Mouse (Mus musculus) erythroblast, embryonic 14.5 days (primary cell): Measurements from ENCODE around the gene Hnrnph3. TPM values are rescaled to one million over a fixed set of nuclear protein-coding genes. Genes with fewer than 3 reads are reported as not detected.

Source experiments
- H3K27me3 ChIP-seq: 2 replicates; pipeline ENCODE4 v1.6.1; 2012; ENCODE audit warnings: inconsistent platforms; ENCODE audit not compliant: control insufficient read depth
- H3K36me3 ChIP-seq: 2 replicates; pipeline ENCODE4 v1.6.1; 2012; ENCODE audit warnings: mild to moderate bottlenecking, inconsistent platforms; ENCODE audit not compliant: control insufficient read depth
- H3K4me1 ChIP-seq: 2 replicates; pipeline ENCODE4 v1.6.1; 2012; ENCODE audit warnings: inconsistent platforms; ENCODE audit not compliant: control insufficient read depth
- H3K4me3 ChIP-seq: replicated peaks from 2 replicates; pipeline ENCODE3; 2012; ENCODE audit warnings: moderate library complexity, mild to moderate bottlenecking, inconsistent platforms
- H3K9me3 ChIP-seq: 2 replicates; pipeline ENCODE4 v1.6.1; 2012; ENCODE audit warnings: low read length, inconsistent platforms, mixed read lengths; ENCODE audit not compliant: control insufficient read depth
- GATA1 ChIP-seq: IDR thresholded peaks from 2 replicates; pipeline ENCODE4 v1.6.1; 2012; ENCODE audit warnings: low read length, inconsistent platforms, mixed read lengths
- TAL1 ChIP-seq: IDR thresholded peaks from 3 replicates; pipeline ENCODE4 v1.6.1; 2012; ENCODE audit warnings: low read length, inconsistent platforms, mixed read lengths
- polyA plus RNA-seq: library from polyadenylated mRNA; stranded (reverse); fragments of >175 nt; gene quantifications from 2 replicates; pipeline ENCODE4 v1.2.3, GENCODE M21; 2012

Gene Hnrnph3
- polyA plus RNA-seq, 1 experiment: 2.4 TPM

GRCm38 (mm10) chr10:62984072-62984471 is 39.9 kb downstream of the Hnrnph3 start:
- Histone ChIP-seq H3K36me3 (no peaks in the 10 kb centered on the region; the same call in 1 of the 2 replicates), H3K27me3 (peaks cover 8% of the 10 kb centered on the region), H3K4me1 (peaks cover 15% of the 10 kb centered on the region), H3K9me3 (no peaks in the 10 kb centered on the region), H3K4me3 (no peak overlapping the region)
- no peak for TF ChIP-seq GATA1

GRCm38 (mm10) chr10:62980039-62980954 is 43.7 kb downstream of the Hnrnph3 start, which contains the start of gene Rufy2:
Gene Rufy2, plus strand, starts transcription at chr10:62980223.
- TF ChIP-seq TAL1 (no peak), GATA1 (no peak)
- Histone ChIP-seq H3K36me3 (peaks cover 11% of the 10 kb centered on the region), H3K4me1 (peaks cover 15% of the 10 kb centered on the region), H3K4me3 (peak within 1 kb of the TSS; percentile 84), H3K27me3 (peaks cover 9% of the 10 kb centered on the region), H3K9me3 (no peaks in the 10 kb centered on the region)

- no peak for TF ChIP-seq GATA1
- no peak for TF ChIP-seq TAL1
- peak overlapping the region; percentile 84 for H3K4me3 ChIP-seq
These were observed 44.4 kb downstream of the Hnrnph3 start for GRCm38 (mm10) chr10:62979667-62980038.

GRCm38 (mm10) chr10:62971821-62972220 is 52.2 kb downstream of the Hnrnph3 start:
- no peaks in the 10 kb centered on the region for H3K4me1 ChIP-seq

More at GRCm38 (mm10) chr10:62979667-62980038, 44.4 kb downstream of the Hnrnph3 start:
- Histone ChIP-seq H3K9me3 (no peaks in the 10 kb centered on the region), H3K27me3 (peaks cover 9% of the 10 kb centered on the region), H3K4me1 (peaks cover 15% of the 10 kb centered on the region), H3K36me3 (peaks cover 16% of the 10 kb centered on the region)

GRCm38 (mm10) chr10:62966291-62966690 is 57.7 kb downstream of the Hnrnph3 start:
- Histone ChIP-seq H3K9me3 (no peaks in the 10 kb centered on the region), H3K27me3 (no peaks in the 10 kb centered on the region), H3K36me3 (peaks cover 96% of the 10 kb centered on the region), H3K4me3 (no peak overlapping the region), H3K4me1 (no peaks in the 10 kb centered on the region)
- TF ChIP-seq TAL1: no peak
- no peak for TF ChIP-seq GATA1

More at GRCm38 (mm10) chr10:62971821-62972220, 52.2 kb downstream of the Hnrnph3 start:
- Histone ChIP-seq H3K36me3 (peaks cover 91% of the 10 kb centered on the region), H3K4me3 (no peak overlapping the region), H3K9me3 (no peaks in the 10 kb centered on the region), H3K27me3 (no peaks in the 10 kb centered on the region)
- TF ChIP-seq GATA1 (no peak), TAL1 (no peak)

GRCm38 (mm10) chr10:62965796-62966195 is 58.2 kb downstream of the Hnrnph3 start:
- peaks cover 96% of the 10 kb centered on the region for H3K36me3 ChIP-seq
- no peak overlapping the region for H3K4me3 ChIP-seq
- no peaks in the 10 kb centered on the region for H3K4me1 ChIP-seq
- H3K27me3 ChIP-seq: no peaks in the 10 kb centered on the region
- no peak for TF ChIP-seq TAL1
- no peak for TF ChIP-seq GATA1
- no peaks in the 10 kb centered on the region for H3K9me3 ChIP-seq

Other genes starting within 250 kb of the Hnrnph3 start
- gene Ccar1, start 231.9 kb downstream of the Hnrnph3 start, polyA plus RNA-seq: 0.51 and 0.70 TPM in 2 replicates
- 0.11 TPM in 1 of 2 replicates, not detected in the other for gene Tet1, start 115.2 kb downstream of the Hnrnph3 start, polyA plus RNA-seq
- gene Slc25a16, start 103.6 kb downstream of the Hnrnph3 start, polyA plus RNA-seq: 0.33 and 0.58 TPM in 2 replicates
- gene Dna2, start 77.2 kb downstream of the Hnrnph3 start, polyA plus RNA-seq: 1.0 and 1.6 TPM in 2 replicates
- gene Rufy2, start 44.0 kb downstream of the Hnrnph3 start, polyA plus RNA-seq: not detected in 2 replicates
- gene Pbld2, start 98 bp upstream of the Hnrnph3 start, polyA plus RNA-seq: not detected in 2 replicates
- not detected in 2 replicates for gene Pbld1, start 35.9 kb upstream of the Hnrnph3 start, polyA plus RNA-seq
- not detected in 2 replicates for gene Atoh7, start 75.4 kb upstream of the Hnrnph3 start, polyA plus RNA-seq
- gene Mypn, start 179.7 kb upstream of the Hnrnph3 start, polyA plus RNA-seq: not detected in 2 replicates
- 1.4 and 1.7 TPM in 2 replicates for gene Herc4, start 219.6 kb upstream of the Hnrnph3 start, polyA plus RNA-seq